Mouse (Mus musculus): ENCODE results near the gene Lrrc8b. TPM values are rescaled to one million over a fixed set of nuclear protein-coding genes. Genes with fewer than 3 reads are reported as not detected.

Lrrc8b gene
- polyA plus RNA-seq (2014; fragmentation: Illumina TruSeq; extraction: RNeasy Lipid Tissue Mini Kit (QIAGEN cat#74804); ENCODE audit: insufficient read depth, low read depth, low replicate concordance): 10.7 TPM

DNA sequence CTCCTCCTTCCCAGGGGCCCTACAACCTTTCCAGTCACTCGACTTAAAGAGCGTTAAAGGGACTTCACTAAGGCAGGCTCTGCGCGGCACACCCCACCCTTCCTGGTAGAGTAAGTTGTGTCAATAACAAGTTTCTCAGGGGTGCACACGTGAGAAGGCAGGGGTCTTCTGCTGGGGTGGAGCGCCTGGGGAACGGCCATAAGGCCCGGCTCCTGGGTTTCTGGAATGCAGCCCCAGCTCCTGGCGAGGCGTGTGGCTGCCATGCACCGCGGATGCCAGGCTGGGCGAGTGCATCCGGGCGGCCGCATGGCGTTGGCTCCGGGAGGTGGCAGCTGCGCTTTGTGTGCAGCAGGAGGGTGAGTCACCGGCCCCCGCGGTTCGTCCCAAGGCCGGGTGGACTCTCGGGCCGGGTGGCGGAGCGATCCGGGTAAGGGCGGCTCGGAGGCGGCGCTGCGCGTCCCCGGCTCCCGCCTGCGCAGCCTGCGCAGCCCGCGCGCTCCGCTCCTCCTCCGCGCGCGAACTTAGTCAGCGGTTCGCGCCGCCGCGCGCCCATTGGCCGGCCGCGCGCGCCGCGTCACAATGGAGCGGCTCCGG lies at the start of gene Lrrc8b:
Lrrc8b (plus strand) TSS at position 578 of the 594 bp plus-strand sequence.

DNA sequence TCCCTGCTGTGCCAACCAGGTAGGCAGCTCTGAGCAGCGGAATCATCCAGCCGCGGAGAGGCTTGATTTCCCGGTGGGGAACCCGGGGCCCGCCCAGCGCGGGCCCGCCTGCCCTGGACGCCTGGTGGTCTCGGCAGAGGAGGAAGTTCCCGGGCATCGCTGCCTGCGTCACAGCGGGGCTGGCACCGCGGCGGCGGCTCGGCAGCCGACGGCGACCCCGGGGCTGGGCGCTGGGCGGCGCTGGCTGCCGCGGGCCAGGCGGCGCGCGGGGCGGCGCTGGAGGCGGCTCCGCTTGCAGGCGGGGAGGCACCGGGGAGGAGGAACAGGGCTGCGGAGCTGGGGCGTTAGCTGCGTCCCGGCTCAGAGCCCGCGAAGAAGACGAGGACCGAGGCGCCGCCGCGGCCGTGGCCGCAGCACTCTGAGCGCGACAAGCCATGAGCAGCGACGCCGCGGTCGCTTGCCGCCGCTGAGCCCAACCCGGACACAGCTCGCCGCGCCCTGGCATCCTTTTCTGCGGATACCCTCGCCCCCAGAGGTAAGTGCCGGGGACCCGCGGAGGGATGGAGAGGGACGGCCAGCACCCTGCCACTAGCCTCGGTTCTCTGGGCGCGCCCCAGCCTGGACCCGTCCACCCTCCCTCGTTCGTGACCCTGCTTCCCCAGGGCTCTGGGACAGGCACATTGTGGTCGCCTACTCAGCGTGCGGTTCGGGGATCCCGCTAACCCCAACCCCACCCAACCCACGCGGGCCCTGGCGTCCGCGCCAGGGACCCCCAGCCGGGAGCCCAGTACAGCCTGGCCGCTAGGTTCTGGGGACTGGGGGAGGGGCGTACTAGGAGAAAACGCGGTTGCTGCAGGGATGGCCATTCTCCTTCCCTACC lies 103.8 kb downstream of the Lrrc8b start, which contains the start of gene Lrrc8c:
Lrrc8c (plus strand) TSS at position 293 of the 880 bp plus-strand sequence.

Other genes with a start within 250 kb of the Lrrc8b start
- gene Gbp10, start 176.2 kb upstream of the Lrrc8b start, polyA plus RNA-seq (2014; fragmentation: Illumina TruSeq; extraction: RNeasy Lipid Tissue Mini Kit (QIAGEN cat#74804); ENCODE audit: insufficient read depth, low read depth, low replicate concordance): 0.73 TPM
- 0.28 TPM for gene Gm43302, start 122.1 kb upstream of the Lrrc8b start, polyA plus RNA-seq (2014; fragmentation: Illumina TruSeq; extraction: RNeasy Lipid Tissue Mini Kit (QIAGEN cat#74804); ENCODE audit: insufficient read depth, low read depth, low replicate concordance)
- 10.2 TPM for gene Gbp6, start 122.1 kb upstream of the Lrrc8b start, polyA plus RNA-seq (2014; fragmentation: Illumina TruSeq; extraction: RNeasy Lipid Tissue Mini Kit (QIAGEN cat#74804); ENCODE audit: insufficient read depth, low read depth, low replicate concordance)
- gene Lrrc8c, start 103.6 kb downstream of the Lrrc8b start, polyA plus RNA-seq (2014; fragmentation: Illumina TruSeq; extraction: RNeasy Lipid Tissue Mini Kit (QIAGEN cat#74804); ENCODE audit: insufficient read depth, low read depth, low replicate concordance): 9.2 TPM